Mouse (Mus musculus) lung, postnatal 0 days (tissue): Measurements from ENCODE around the gene Erlec1. TPM values are rescaled to one million over a fixed set of nuclear protein-coding genes. Genes with fewer than 3 reads are reported as not detected.

Experiments used
- ATAC-seq: fragments of 200-750 bp; cut with Nextera tagmentation; 2 replicates; pipeline ENCODE4 v1.8.0; 2017; ENCODE audit warnings: moderate library complexity
- DNase-seq: peaks from one replicate; pipeline ENCODE4 v3.0.0-alpha.2; 2016; ENCODE audit warnings: low spot score
- H3K27ac ChIP-seq: fragments of 300-500 bp; sonication (generic); 2 replicates; pipeline ENCODE4 v1.5.1; 2014; ENCODE audit warnings: antibody characterized with exemption, mild to moderate bottlenecking, low read length, mixed read lengths
- H3K27me3 ChIP-seq: fragments of 300-500 bp; sonication (generic); replicated peaks from 2 replicates; pipeline ENCODE4 v1.6.1; 2014; ENCODE audit warnings: low read length, mixed read lengths; ENCODE audit not compliant: insufficient read depth
- H3K36me3 ChIP-seq: fragments of 300-500 bp; sonication (generic); 2 replicates; pipeline ENCODE4 v1.6.1; 2014; ENCODE audit warnings: low read length, mixed read lengths; ENCODE audit not compliant: insufficient read depth
- H3K4me1 ChIP-seq: fragments of 300-500 bp; sonication (generic); 2 replicates; pipeline ENCODE4 v1.6.1; 2014; ENCODE audit warnings: antibody characterized with exemption, low read depth, low read length, mixed read lengths; ENCODE audit not compliant: insufficient read depth
- H3K4me2 ChIP-seq: fragments of 300-500 bp; sonication (generic); replicated peaks from 2 replicates; pipeline ENCODE4 v1.6.1; 2014; ENCODE audit warnings: low read depth, mild to moderate bottlenecking, low read length, moderate library complexity, mixed read lengths
- H3K4me3 ChIP-seq: fragments of 300-500 bp; sonication (generic); 2 replicates; pipeline ENCODE4 v1.5.1; 2014; ENCODE audit warnings: low read depth, low read length
- H3K9ac ChIP-seq: fragments of 300-500 bp; sonication (generic); replicated peaks from 2 replicates; pipeline ENCODE4 v1.6.1; 2014; ENCODE audit warnings: low read depth, mild to moderate bottlenecking
- H3K9me3 ChIP-seq: fragments of 300-500 bp; sonication (generic); 2 replicates; pipeline ENCODE4 v1.6.1; 2016; ENCODE audit warnings: low read length, mixed read lengths
- CTCF ChIP-seq: IDR thresholded peaks from 2 replicates; pipeline ENCODE4 v1.5.1; 2016; ENCODE audit warnings: antibody characterized with exemption, mild to moderate bottlenecking
- EP300 ChIP-seq: IDR thresholded peaks from 2 replicates; pipeline ENCODE4 v1.6.1; 2016; ENCODE audit warnings: antibody characterized with exemption, mild to moderate bottlenecking, control low read depth
- WGBS: fragments of 180-500 bp; shearing (Covaris S2); extraction: QIAGEN DNeasy Blood & Tissue Kit; methylation state at CpG from one replicate; pipeline ENCODE4 v1.1.7; 2014; 5-methylcytosine and 5-hydroxymethylcytosine counted together
- polyA plus RNA-seq: library from polyadenylated mRNA; unstranded; fragments of >200 nt; fragmentation: Nextera tagmentation; extraction: Ambion mirVana; gene quantifications from 2 replicates; pipeline ENCODE4 v1.2.1, GENCODE M21; 2015

Erlec1 gene
- polyA plus RNA-seq, 1 experiment from 2014 or later: 12.1 TPM

DNA sequence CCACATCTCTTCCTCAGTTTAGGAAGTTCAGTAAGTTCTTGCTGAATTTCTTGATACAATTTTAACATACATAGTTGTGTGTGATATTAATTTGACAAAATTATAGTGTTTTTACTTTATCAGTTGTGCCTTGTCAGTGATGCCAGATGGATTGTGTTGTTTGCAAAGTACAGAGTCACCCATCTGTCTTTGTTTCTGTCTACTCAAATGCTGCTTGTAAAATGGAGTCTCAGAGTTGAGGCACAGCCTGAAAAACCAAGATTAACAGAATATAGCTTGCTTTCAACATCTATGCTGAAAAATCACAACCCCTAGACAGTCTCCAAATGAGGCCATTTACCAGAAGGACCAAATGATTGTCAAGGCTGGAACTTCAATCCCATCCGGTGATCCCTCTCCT is 25.6 kb downstream of the Erlec1 start:
- H3K4me3 ChIP-seq: no peak overlapping the region
- DNase-seq: no peak
- TF ChIP-seq CTCF: no peak
- no peak for TF ChIP-seq EP300
- no peak overlapping the region for H3K27ac ChIP-seq
- WGBS: 100% methylated on average over 1 of the region's 1 CpGs
- no peak overlapping the region for H3K9ac ChIP-seq
- no peak overlapping the region for H3K4me2 ChIP-seq
- 0 out of 2 replicates have a peak, but pooled peaks cover 4% of the 10 kb centered on the region for H3K36me3 ChIP-seq
- H3K27me3 ChIP-seq: no peaks in the 10 kb centered on the region
- ATAC-seq: no peak
- no peaks in the 10 kb centered on the region for H3K4me1 ChIP-seq
- no peaks in the 10 kb centered on the region for H3K9me3 ChIP-seq

DNA sequence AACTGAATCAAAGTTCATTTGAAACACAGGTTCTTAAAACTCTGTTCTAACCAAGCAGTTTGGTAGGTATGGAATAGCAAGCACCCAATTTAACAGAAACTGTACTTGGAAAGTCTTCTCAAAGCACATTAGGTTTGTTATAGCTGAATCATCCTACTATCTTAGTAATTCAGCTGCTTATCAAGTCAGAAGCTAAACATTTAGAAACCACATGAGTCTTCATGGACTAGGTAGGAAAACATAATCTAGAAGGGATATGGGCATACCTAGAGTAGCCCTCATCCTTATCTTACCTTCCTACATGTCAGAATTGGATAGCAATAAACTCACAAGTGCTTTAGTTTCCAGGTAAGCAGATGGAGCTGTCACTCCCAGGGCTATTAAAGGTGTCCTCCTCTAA is 26.1 kb downstream of the Erlec1 start:
- H3K27ac ChIP-seq: no peak overlapping the region
- H3K36me3 ChIP-seq: 0 out of 2 replicates have a peak, but pooled peaks cover 4% of the 10 kb centered on the region
- TF ChIP-seq EP300 (no peak), CTCF (no peak)

DNA sequence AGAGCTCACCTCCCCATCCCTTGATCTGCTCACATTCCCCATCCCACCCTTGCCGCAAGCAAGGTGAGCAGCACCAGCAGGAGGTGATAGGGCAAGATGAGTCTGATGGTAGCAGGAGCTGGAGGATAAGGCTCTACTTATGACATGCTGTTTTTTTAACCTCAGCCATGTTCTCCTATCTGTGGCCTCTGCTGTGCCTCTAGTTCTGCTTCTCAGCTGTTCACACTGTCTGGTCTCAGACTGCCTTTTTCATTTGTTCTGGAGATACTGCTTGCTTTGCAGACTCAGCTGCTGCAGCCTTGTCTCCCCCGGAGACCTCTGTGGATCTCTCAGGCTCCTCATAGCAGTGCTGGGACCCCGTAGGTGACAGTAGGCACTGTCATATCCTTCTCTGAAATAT is 30.9 kb downstream of the Erlec1 start:
- 98% methylated on average over 3 of the region's 3 CpGs for WGBS
- no peak for ATAC-seq
- TF ChIP-seq EP300: no peak
- TF ChIP-seq CTCF: no peak

More for the DNA sequence above, 26.1 kb downstream of the Erlec1 start:
- H3K4me1 ChIP-seq: no peaks in the 10 kb centered on the region
- no peak overlapping the region for H3K4me2 ChIP-seq
- DNase-seq (no peak), ATAC-seq (no peak)
- H3K9me3 ChIP-seq: no peaks in the 10 kb centered on the region
- no peak overlapping the region for H3K4me3 ChIP-seq
- H3K9ac ChIP-seq: no peak overlapping the region
- no peaks in the 10 kb centered on the region for H3K27me3 ChIP-seq

DNA sequence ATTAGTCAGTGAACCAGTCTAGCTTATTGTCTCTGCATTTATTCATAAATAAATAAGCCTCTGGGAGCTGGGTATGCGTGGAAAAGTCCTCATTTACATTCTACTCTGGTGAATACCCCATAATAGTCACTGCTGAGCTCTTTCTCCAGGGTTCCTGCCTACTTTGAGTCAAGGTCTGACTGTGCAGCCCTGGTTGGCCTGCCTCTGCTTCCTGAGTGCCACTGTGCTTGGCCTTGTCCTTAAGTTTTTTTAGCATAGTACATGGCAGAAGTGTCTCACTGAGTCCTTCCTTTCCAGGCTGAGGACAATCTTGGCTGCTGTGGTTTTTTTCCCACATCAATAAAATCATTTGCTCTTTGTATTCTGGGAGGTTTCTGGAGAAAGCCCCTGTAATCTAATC is 33.5 kb downstream of the Erlec1 start:
- 78% methylated on average over 1 of the region's 1 CpGs for WGBS
- ATAC-seq: no peak
- no peak overlapping the region for H3K4me3 ChIP-seq

More for the DNA sequence above, 30.9 kb downstream of the Erlec1 start:
- Histone ChIP-seq H3K36me3 (0 out of 2 replicates have a peak, but pooled peaks cover 4% of the 10 kb centered on the region), H3K4me1 (no peaks in the 10 kb centered on the region), H3K27me3 (no peaks in the 10 kb centered on the region), H3K9ac (no peak overlapping the region), H3K9me3 (no peaks in the 10 kb centered on the region), H3K4me3 (no peak overlapping the region), H3K4me2 (no peak overlapping the region), H3K27ac (no peak overlapping the region)
- DNase-seq: no peak

DNA sequence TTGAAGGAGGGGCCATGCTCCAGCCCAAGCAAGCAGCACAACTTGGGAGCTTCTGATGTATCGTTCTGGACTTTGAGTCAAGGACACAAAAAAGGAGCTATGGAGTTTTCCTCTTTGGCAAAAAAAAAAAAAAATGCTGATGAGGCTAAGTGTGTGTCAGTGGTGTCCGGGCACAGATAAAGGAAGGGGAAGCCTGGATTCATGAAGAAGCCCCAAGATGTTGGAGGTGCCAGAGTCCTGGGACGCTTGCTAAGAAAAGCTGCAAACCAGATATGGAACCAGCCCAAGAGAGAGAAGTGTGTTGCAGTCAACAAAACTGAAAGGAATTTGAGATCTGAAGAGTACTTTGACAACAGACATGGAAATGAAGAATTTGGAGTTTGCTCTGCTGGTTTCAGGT is 41.8 kb downstream of the Erlec1 start:
- no peak for ATAC-seq

More for the DNA sequence above, 33.5 kb downstream of the Erlec1 start:
- Histone ChIP-seq H3K27ac (no peak overlapping the region), H3K9me3 (no peaks in the 10 kb centered on the region), H3K4me2 (no peak overlapping the region), H3K36me3 (0 out of 2 replicates have a peak, but pooled peaks cover 4% of the 10 kb centered on the region), H3K27me3 (no peaks in the 10 kb centered on the region), H3K9ac (no peak overlapping the region), H3K4me1 (no peaks in the 10 kb centered on the region)
- DNase-seq: no peak
- no peak for TF ChIP-seq EP300
- no peak for TF ChIP-seq CTCF

DNA sequence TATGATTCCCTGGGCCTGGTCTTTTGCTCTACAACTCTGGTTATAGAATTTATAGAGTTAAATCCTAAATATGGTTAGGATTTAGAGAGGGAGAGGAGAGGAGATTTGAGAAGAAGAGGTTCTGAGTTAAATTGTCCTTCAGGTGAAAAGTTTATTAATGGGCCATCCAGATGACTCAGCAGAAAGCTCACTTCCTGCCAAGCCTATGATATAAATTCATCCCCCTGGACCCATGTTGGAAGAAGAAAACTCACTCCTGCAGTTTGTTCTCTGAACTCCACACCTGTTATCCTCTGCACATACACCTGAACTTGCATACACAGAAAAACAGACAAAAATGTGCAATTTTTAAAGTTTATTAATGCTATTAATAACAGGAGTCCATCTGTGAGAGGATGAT is 54.8 kb downstream of the Erlec1 start:
- H3K4me2 ChIP-seq: no peak overlapping the region
- DNase-seq (no peak), ATAC-seq (no peak)
- H3K36me3 ChIP-seq: no peaks in the 10 kb centered on the region
- H3K27me3 ChIP-seq: no peaks in the 10 kb centered on the region
- H3K4me3 ChIP-seq: no peak overlapping the region
- H3K4me1 ChIP-seq: no peaks in the 10 kb centered on the region
- no peak for TF ChIP-seq CTCF
- no peak for TF ChIP-seq EP300
- no peak overlapping the region for H3K27ac ChIP-seq
- no peak overlapping the region for H3K9ac ChIP-seq
- H3K9me3 ChIP-seq: no peaks in the 10 kb centered on the region

More for the DNA sequence above, 41.8 kb downstream of the Erlec1 start:
- no peak overlapping the region for H3K27ac ChIP-seq
- no peaks in the 10 kb centered on the region for H3K4me1 ChIP-seq
- H3K9ac ChIP-seq: no peak overlapping the region
- H3K36me3 ChIP-seq: no peaks in the 10 kb centered on the region
- 91% methylated on average over 3 of the region's 3 CpGs for WGBS
- no peaks in the 10 kb centered on the region for H3K27me3 ChIP-seq
- no peaks in the 10 kb centered on the region for H3K9me3 ChIP-seq
- no peak overlapping the region for H3K4me3 ChIP-seq
- TF ChIP-seq CTCF: no peak
- TF ChIP-seq EP300: no peak
- no peak overlapping the region for H3K4me2 ChIP-seq
- DNase-seq: no peak

DNA sequence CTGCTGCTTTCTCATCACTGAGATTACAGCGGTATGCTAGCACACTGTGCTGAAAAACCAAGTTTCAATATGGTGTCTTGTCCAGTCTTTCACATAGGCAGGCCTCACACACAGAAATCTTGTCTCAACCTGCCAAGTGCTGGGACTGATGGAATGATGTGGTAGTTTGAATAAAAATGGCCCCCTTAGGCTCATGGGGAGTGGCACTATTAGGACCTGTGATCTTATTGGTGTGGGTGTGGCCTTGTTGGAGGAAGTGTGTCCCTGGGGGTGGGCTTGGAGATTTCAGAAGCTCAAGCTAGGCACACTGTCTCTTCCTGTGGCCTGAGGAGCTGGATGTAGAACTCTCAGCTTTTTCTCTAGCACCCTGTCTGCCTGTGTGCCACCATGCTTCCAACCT is 57.9 kb downstream of the Erlec1 start:
- TF ChIP-seq CTCF: no peak
- no peak for TF ChIP-seq EP300
- no peak overlapping the region for H3K4me3 ChIP-seq
- 89% methylated on average over 1 of the region's 1 CpGs for WGBS
- H3K27me3 ChIP-seq: no peaks in the 10 kb centered on the region
- H3K36me3 ChIP-seq: no peaks in the 10 kb centered on the region
- no peak for ATAC-seq
- no peak overlapping the region for H3K4me2 ChIP-seq
- DNase-seq: no peak
- no peaks in the 10 kb centered on the region for H3K4me1 ChIP-seq
- H3K9ac ChIP-seq: no peak overlapping the region
- no peak overlapping the region for H3K27ac ChIP-seq
- no peaks in the 10 kb centered on the region for H3K9me3 ChIP-seq
